8 mouse cellular contexts compared by ENCODE assay signal in genomic region chrX:166167307-166167706, GRCm38 (mm10). TPM values are rescaled to one million over a fixed set of nuclear protein-coding genes. Genes with fewer than 3 reads are reported as not detected.
DNase-seq lines count a peak whose midpoint lies in the region; ATAC-seq lines count a peak whose summit lies in the region.
"Had no signal": no experiment of that assay in that cellular context is flagged by ENCODE, and none has a peak within 500 bp of the region (broad histone marks: within the 10 kb centered on the region; RNA-seq: fewer than 3 reads in every experiment).

No protein-coding gene starts in this region.

- no peak for ATAC-seq in kidney, embryonic 16.5 days (ENCODE audit: low FRiP score, low TSS enrichment)

- H3K4me3 ChIP-seq in kidney, embryonic 16.5 days (ENCODE audit: low read length): no peak overlapping the region
- H3K4me3 ChIP-seq: embryonic facial prominence, embryonic 12.5 days had no signal

- no peak overlapping the region for H3K4me2 ChIP-seq in kidney, embryonic 16.5 days (replicated peaks; ENCODE audit: low read depth, low read length)
- H3K4me2 ChIP-seq: embryonic facial prominence, embryonic 12.5 days had no signal

- WGBS in kidney, embryonic 16.5 days: 9% methylated on average over 4 of the region's 4 CpGs

- no peaks in the 10 kb centered on the region; the same call in 1 of the 2 replicates for H3K27me3 ChIP-seq in kidney, embryonic 16.5 days (ENCODE audit: insufficient read depth, low read length)
- H3K27me3 ChIP-seq: embryonic facial prominence, embryonic 12.5 days had no signal

- H3K36me3 ChIP-seq in kidney, embryonic 16.5 days (ENCODE audit: insufficient read depth, low read length): no peaks in the 10 kb centered on the region
- H3K36me3 ChIP-seq: embryonic facial prominence, embryonic 12.5 days had no signal

- no peak overlapping the region for H3K27ac ChIP-seq in kidney, embryonic 16.5 days (ENCODE audit: low read length)
- H3K27ac ChIP-seq: embryonic facial prominence, embryonic 12.5 days had no signal

- no peaks in the 10 kb centered on the region for H3K4me1 ChIP-seq in kidney, embryonic 16.5 days (ENCODE audit: insufficient read depth, low read length)
- H3K4me1 ChIP-seq: embryonic facial prominence, embryonic 12.5 days had no signal

- no peak overlapping the region for H3K9ac ChIP-seq in kidney, embryonic 16.5 days (replicated peaks; ENCODE audit: low read length)
- H3K9ac ChIP-seq: embryonic facial prominence, embryonic 12.5 days had no signal

- DNase-seq in kidney, adult 8-10 months: peak; percentile 14 to 17
- DNase-seq in 3T3-L1 (ENCODE audit: low read depth, low spot score): peak; percentile 77
- DNase-seq in B cell, adult 2 months: peak; percentile 51 to 62
- DNase-seq in embryo, embryonic 10 days (ENCODE audit: low spot score): peak; percentile 51
- peak; percentile 53 for DNase-seq in mesoderm, embryonic 11.5 days (ENCODE audit: low read depth, low spot score)
- no peak for DNase-seq in frontal cortex, postnatal 25 days (ENCODE audit: low spot score in 2 of 2)

- H3K9me3 ChIP-seq in kidney, embryonic 16.5 days (ENCODE audit: low read length): no peaks in the 10 kb centered on the region
- H3K9me3 ChIP-seq: embryonic facial prominence, embryonic 12.5 days had no signal

RNA-seq across cellular contexts. Expression of gene Gemin8, which starts 2.9 kb away (rescaled TPM):
- polyA plus RNA-seq in kidney, embryonic 16.5 days (2015; fragmentation: Nextera tagmentation; extraction: Ambion mirVana): 13.5 and 15.8 TPM in 2 replicates

Comparison
In these comparisons a context has a peak if more than half of its experiments do, and no peak if none do; other contexts are left out.
1. DNase-seq: peak in kidney, adult 8-10 months (2 of 2), 3T3-L1 (single experiment), B cell, adult 2 months (2 of 2), embryo, embryonic 10 days (single experiment) and mesoderm, embryonic 11.5 days (single experiment); none in frontal cortex, postnatal 25 days (0 of 2).